Mouse (Mus musculus): Measurements from ENCODE around the gene Zfp346. TPM values are rescaled to one million over a fixed set of nuclear protein-coding genes. Genes with fewer than 3 reads are reported as not detected.
A peak's percentile ranks its signal among the peaks of the same experiment; 100 is the strongest.
"Not testable (repeated sequence)": the region's sequence is repeated elsewhere in the genome, so short reads cannot be mapped to it uniquely, and the experiment has no call there.

Zfp346 gene
- 14.3 and 14.7 TPM in 2 replicates for polyA plus RNA-seq (2015; fragmentation: Nextera tagmentation; extraction: Ambion mirVana)

DNA sequence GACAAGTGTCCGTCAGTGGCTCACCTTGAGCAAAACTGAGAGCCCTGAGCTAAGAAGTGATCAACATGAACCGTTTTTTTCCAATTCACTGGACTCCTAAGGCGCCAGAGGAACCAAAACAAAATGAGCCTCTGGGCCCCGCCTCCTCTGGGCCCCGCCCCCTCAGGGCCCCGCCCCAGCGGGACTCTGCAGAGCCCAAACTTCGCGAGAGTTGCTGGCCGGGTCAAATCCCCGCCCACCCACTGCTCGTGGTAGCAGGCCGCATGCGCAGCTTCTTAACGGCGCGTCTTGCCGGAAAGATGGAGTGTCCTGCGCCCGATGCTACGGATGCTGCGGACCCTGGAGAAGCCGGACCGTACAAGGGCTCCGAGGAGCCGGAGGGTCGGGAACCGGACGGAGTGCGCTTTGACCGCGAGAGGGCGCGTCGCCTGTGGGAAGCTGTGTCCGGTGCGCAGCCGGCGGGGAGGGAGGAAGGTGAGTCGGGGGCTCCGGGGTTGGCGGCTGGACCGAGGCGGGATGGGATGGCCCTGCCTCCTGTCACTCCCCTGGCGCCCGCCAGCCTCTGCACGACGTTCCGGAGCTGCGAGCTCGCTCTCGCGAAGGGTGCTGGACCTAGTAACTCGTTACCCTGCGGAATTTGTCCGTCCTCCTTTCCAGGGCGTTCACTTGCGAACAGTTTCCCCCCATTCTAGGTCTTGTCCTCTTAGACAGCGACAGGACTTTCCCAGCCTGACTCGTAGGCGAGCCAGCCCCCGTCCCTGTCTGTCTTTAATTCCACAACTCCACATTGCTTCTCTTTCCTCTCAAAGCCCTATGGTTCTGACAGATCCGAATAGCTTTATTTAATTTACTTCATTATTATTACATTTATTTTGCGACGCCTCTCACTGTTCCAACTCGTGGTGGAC, at the start of gene Zfp346:
Gene Zfp346 (plus strand): TSS at position 267 of the 908 bp plus-strand sequence.
- WGBS = under 1% methylated on average over 66 of the region's 66 CpGs
- Histone ChIP-seq H3K27me3 (replicated peaks) (no peaks in the 10 kb centered on the region), H3K4me2 (replicated peaks) (peak within 1 kb of the TSS; percentile 85), H3K4me1 (replicated peaks) (peaks cover 6% of the 10 kb centered on the region), H3K36me3 (peaks cover 9% of the 10 kb centered on the region; the same call in 1 of the 2 replicates), H3K9me3 (no peaks in the 10 kb centered on the region), H3K4me3 (replicated peaks) (peak within 1 kb of the TSS; percentile 83), H3K27ac (peak within 1 kb of the TSS; percentile 86), H3K9ac (peak within 1 kb of the TSS; percentile 75)
- ATAC-seq = peak; percentile 97

DNA sequence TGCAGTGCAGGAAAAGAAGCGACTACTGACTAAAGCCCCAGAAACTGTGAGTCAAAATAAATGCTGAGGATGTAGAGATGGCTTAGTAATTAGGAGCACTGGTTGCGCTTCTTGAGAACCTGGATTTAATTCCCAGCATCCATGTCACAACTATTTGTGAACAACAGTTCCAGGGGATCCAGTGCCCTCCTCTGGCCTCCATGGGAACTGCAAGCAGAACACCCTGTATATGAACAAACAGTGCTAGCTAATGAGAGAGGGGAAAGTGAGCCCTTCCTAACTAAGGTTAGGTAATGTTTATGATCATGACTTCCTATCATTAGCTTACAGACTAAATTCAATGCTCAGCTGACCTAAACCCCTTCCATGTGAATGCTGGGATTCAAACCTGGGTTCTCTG, 47.1 kb upstream of the Zfp346 start:
- WGBS = 96% methylated on average over 2 of the region's 2 CpGs
- no peak overlapping the region for H3K9ac ChIP-seq
- H3K4me3 ChIP-seq (replicated peaks) = no peak overlapping the region
- no peaks in the 10 kb centered on the region for H3K4me1 ChIP-seq (replicated peaks)
- no peaks in the 10 kb centered on the region for H3K9me3 ChIP-seq
- H3K27me3 ChIP-seq (replicated peaks) = no peaks in the 10 kb centered on the region
- no peak overlapping the region for H3K4me2 ChIP-seq (replicated peaks)
- H3K27ac ChIP-seq = no peak overlapping the region
- H3K36me3 ChIP-seq = peaks cover 6% of the 10 kb centered on the region; the same call in 1 of the 2 replicates
- ATAC-seq = no peak

DNA sequence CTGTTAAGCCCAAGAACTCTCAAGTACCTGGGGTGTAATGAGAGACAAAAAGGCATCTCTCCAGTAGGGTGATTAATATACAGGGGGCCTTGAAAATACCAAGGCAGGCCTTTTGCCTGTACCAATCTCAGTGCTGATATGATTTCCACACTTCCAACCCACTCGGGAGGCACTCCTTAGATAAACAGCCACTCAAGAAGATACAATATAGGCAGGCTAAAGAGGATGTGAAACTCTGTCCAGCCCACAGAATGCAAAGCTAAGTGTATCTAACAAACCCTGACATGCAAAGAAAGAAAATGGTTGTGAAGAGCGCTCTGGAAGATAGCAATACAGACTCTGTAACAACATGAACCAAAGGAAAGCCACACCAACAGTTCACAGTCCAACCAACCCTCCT, 41.8 kb upstream of the Zfp346 start:
- no peak for ATAC-seq
- Histone ChIP-seq H3K9me3 (no peaks in the 10 kb centered on the region), H3K4me2 (replicated peaks) (no peak overlapping the region), H3K4me3 (replicated peaks) (no peak overlapping the region), H3K27ac (no peak overlapping the region), H3K9ac (no peak overlapping the region), H3K27me3 (replicated peaks) (no peaks in the 10 kb centered on the region), H3K36me3 (peaks cover under 1% of the 10 kb centered on the region; the same call in 1 of the 2 replicates), H3K4me1 (replicated peaks) (no peaks in the 10 kb centered on the region)
- 80% methylated on average over 2 of the region's 2 CpGs for WGBS

DNA sequence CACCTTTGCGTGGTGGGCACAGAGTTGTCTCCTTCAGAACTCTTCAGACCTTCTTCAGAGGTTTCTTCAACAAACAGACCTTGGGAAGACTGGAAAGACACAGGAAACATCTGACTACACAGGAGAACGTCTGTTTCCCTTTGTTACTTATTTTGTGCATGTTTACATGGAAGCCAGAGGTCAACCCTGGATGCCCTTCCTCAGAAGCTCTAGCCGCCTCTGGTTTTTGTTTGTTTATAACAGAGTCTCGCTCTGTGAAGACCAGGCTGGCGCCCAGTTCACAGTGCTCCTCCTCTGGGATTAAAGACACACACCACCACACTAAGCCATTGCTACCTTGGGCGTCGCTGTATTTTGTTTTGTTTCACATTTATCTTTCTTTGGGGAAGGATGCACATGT, 35.4 kb upstream of the Zfp346 start:
- 40% methylated on average over 7 of the region's 7 CpGs for WGBS
- no peak overlapping the region for H3K27ac ChIP-seq
- no peaks in the 10 kb centered on the region for H3K36me3 ChIP-seq
- no peaks in the 10 kb centered on the region for H3K4me1 ChIP-seq (replicated peaks)
- no peaks in the 10 kb centered on the region for H3K27me3 ChIP-seq (replicated peaks)
- no peak overlapping the region for H3K4me3 ChIP-seq (replicated peaks)
- no peak overlapping the region for H3K9ac ChIP-seq
- H3K4me2 ChIP-seq (replicated peaks) = no peak overlapping the region
- H3K9me3 ChIP-seq = no peaks in the 10 kb centered on the region
- no peak for ATAC-seq

DNA sequence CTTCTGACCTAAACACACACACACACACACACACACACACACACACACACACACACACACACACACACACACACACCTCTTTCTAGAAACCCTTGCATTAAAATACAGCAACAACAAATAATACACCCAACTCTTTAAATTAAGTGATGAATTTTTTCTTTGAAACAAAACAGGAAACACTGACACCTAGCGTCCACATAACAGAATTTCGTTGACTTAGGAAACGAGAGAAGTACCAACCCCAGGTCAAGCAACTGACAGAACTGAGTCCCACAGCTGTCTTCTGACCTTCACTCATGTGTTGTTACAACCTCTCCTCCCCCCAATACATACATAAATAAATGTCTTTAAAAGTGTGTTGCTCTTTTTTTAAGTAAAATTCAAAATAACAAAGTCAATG, 33.8 kb upstream of the Zfp346 start:
- 4% methylated on average over 3 of the region's 3 CpGs for WGBS

DNA sequence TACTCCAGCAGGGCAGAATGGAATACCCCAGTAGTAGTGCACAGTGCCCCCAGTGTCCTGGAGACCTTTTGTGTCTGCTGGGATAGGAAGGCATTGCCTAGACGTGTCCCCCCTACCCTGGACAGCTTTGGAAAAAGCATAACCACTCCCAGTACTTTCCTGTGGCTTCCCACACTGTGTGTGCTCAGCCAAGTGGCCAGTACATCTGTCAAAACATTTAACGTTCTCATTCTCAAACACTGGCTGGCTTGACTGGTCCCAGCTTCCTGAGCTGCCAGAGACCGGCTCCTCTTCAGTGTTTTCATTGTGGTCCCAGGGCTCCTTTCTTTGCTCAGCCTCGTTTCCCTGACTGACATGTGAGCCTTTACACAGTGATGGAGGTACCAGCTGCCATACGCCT, 29.5 kb upstream of the Zfp346 start:
- H3K9me3 ChIP-seq = no peaks in the 10 kb centered on the region
- no peak overlapping the region for H3K9ac ChIP-seq
- ATAC-seq = no peak
- H3K4me1 ChIP-seq (replicated peaks) = no peaks in the 10 kb centered on the region
- H3K27me3 ChIP-seq (replicated peaks) = no peaks in the 10 kb centered on the region
- H3K4me3 ChIP-seq (replicated peaks) = no peak overlapping the region
- no peak overlapping the region for H3K27ac ChIP-seq
- 65% methylated on average over 5 of the region's 5 CpGs for WGBS
- H3K36me3 ChIP-seq = peaks cover 3% of the 10 kb centered on the region; the same call in 1 of the 2 replicates
- no peak overlapping the region for H3K4me2 ChIP-seq (replicated peaks)

More for the DNA sequence above, 33.8 kb upstream of the Zfp346 start:
- no peaks in the 10 kb centered on the region for H3K27me3 ChIP-seq (replicated peaks)
- no peak overlapping the region for H3K4me2 ChIP-seq (replicated peaks)
- H3K9me3 ChIP-seq = no peaks in the 10 kb centered on the region
- no peak overlapping the region for H3K9ac ChIP-seq
- no peaks in the 10 kb centered on the region for H3K4me1 ChIP-seq (replicated peaks)
- no peak overlapping the region for H3K27ac ChIP-seq
- no peak for ATAC-seq
- H3K36me3 ChIP-seq = peaks cover 3% of the 10 kb centered on the region; the same call in 1 of the 2 replicates
- H3K4me3 ChIP-seq (replicated peaks) = no peak overlapping the region

DNA sequence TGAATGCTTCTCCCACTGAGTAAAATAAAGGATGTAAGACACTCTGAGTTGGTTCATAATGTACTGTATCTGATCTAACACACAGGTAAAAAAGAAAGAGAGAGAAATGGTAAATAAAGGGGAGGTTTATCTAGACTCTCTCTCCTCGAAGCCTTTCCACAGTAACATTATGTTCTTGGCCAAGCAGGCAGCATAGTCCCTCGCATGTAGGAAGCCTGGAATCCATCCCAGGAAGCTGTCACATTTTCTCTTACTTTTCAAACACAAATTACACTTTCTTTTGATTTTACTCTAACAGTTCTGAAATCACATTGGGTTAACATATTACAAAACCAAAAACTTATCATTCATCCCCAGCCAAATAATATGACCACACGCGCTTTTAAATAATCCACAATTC, 12.5 kb upstream of the Zfp346 start:
- H3K27ac ChIP-seq = no peak overlapping the region
- no peak overlapping the region for H3K4me3 ChIP-seq (replicated peaks)
- H3K27me3 ChIP-seq (replicated peaks) = no peaks in the 10 kb centered on the region
- 74% methylated on average over 4 of the region's 4 CpGs for WGBS
- no peak overlapping the region for H3K9ac ChIP-seq
- H3K9me3 ChIP-seq = no peaks in the 10 kb centered on the region
- no peak overlapping the region for H3K4me2 ChIP-seq (replicated peaks)
- no peaks in the 10 kb centered on the region for H3K36me3 ChIP-seq
- H3K4me1 ChIP-seq (replicated peaks) = no peaks in the 10 kb centered on the region
- no peak for ATAC-seq

DNA sequence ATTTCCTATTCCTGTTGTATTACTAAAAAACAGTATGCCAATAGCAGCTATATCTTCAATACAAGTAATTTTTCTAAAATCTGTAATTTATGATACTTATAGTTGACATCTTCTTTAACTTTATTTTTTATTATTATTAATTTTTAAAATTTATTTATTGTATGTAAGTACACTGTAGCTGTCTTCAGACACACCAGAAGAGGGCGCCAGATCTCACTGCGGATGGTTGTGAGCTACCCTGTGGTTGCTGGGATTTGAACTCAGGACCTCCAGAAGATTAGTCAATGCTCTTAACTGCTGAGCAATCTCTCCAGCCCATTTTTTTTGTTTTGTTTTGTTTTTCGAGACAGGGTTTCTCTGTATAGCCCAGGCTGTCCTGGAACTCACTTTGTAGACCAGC, 7.3 kb upstream of the Zfp346 start:
- H3K4me2 ChIP-seq (replicated peaks); H3K9me3 ChIP-seq; H3K36me3 ChIP-seq; H3K4me1 ChIP-seq (replicated peaks); H3K27me3 ChIP-seq (replicated peaks); ATAC-seq; H3K4me3 ChIP-seq (replicated peaks); H3K9ac ChIP-seq; H3K27ac ChIP-seq: not testable (repeated sequence)
- 92% methylated on average over 3 of the region's 3 CpGs for WGBS

DNA sequence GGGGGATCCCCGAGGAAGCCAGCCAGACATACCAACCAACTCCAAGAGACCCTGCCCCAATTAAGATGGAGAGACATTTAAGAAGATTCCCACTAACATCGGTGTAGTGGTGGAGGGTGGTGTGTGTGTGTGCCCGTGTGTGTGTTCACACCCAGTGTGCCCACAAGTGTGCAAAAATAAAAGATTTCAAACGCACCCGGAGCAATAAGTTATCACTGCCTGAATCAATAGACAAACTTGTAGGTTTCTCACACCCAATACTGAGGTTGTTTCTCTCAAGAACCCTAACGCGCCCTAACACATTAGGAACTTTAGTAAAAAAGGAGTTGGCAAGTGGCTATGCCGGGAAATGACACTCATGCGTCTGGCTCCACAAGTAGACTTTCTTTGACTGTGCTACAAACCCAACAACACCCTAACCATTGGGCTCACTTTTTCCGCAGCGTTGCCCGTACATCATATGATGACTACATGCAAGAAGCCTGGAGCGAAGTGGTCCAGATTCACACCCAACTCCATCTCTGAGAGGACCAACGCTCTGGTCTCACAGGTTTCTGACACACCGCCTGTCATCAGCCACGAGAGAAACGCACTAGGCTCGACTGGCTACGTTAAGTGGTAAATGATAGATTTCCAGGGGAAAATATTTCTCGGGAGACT, 5.9 kb upstream of the Zfp346 start:
- peaks cover 7% of the 10 kb centered on the region; the same call in 1 of the 2 replicates for H3K4me1 ChIP-seq (replicated peaks)
- peak overlapping the region; percentile 95 for H3K27ac ChIP-seq
- peak overlapping the region; percentile 93 for H3K9ac ChIP-seq
- no peaks in the 10 kb centered on the region for H3K9me3 ChIP-seq
- H3K36me3 ChIP-seq = no peaks in the 10 kb centered on the region
- peak; percentile 23 for ATAC-seq
- H3K27me3 ChIP-seq (replicated peaks) = no peaks in the 10 kb centered on the region
- peak overlapping the region; percentile 94 for H3K4me3 ChIP-seq (replicated peaks)
- peak overlapping the region; percentile 71 for H3K4me2 ChIP-seq (replicated peaks)
- 31% methylated on average over 20 of the region's 20 CpGs for WGBS

DNA sequence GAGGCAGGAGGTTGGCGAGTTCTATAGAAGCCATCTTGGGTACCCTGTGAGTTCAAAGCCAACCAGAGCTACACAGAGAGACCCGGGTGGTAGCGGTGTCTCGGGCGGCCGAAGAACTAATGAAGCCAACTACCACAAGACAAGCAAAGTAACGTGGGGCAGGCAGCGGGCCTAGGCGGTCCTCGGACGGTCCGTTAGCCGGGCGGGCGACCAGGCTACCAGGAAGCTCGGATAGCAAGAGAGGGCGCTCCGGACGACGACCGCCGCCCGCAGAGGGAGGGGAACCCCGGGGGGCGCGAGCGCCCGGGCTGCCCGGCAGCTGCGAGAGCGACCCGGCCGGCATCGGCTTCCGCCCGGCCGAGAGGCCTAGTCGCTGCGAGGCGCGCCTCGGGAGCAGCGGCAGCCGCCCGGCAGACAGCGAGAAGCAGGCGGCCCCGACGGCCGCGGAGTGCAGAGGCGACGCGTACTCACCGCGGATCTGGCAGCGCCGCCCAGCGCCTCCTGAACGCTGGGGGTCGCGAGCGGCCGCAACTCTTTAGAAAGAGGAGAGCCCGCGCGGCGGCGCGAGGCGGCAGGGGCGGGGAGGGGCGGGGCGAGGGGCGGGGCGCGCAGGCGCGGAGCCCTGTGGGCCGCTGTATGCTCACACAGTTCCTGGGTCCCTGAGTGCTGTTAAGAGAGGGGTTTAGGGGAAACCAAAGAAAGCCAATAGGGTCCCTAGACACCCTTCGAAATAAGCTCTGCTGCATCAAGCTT, 5.2 kb upstream of the Zfp346 start, which contains the start of gene Uimc1:
Gene Uimc1 (minus strand): TSS at position 575 of the 753 bp plus-strand sequence.
- ATAC-seq = peak; percentile 95
- Histone ChIP-seq H3K4me2 (replicated peaks) (peak within 1 kb of the TSS; percentile 71), H3K9ac (peak within 1 kb of the TSS; percentile 93), H3K27ac (peak within 1 kb of the TSS; percentile 95), H3K36me3 (no peaks in the 10 kb centered on the region), H3K9me3 (no peaks in the 10 kb centered on the region), H3K4me1 (replicated peaks) (peaks cover 7% of the 10 kb centered on the region; the same call in 1 of the 2 replicates), H3K4me3 (replicated peaks) (peak within 1 kb of the TSS; percentile 94), H3K27me3 (replicated peaks) (no peaks in the 10 kb centered on the region)
- under 1% methylated on average over 79 of the region's 81 CpGs for WGBS

DNA sequence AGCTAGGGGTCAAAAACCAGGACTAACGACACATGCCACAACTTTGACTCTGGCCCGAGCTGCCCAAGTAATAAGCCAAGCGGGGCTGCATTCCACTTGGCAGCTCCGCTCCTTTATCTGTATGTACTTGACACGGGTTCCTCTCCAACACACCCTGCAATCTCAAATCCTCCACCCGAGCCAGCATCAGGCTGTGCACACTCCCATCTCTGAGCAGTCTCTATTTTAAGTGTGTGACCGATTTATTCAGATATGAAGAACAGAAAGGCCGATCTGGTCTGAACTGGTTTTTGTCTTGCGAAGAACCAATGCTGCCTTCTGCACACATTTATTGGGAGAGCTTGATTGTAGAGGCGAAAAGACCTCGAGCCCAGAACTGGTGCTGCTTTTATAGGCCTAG, 3.5 kb upstream of the Zfp346 start:
- no peaks in the 10 kb centered on the region for H3K36me3 ChIP-seq
- no peak overlapping the region for H3K27ac ChIP-seq
- no peak overlapping the region for H3K9ac ChIP-seq
- no peak overlapping the region for H3K4me3 ChIP-seq (replicated peaks)
- WGBS = 90% methylated on average over 11 of the region's 11 CpGs
- H3K4me1 ChIP-seq (replicated peaks) = peaks cover 12% of the 10 kb centered on the region
- H3K27me3 ChIP-seq (replicated peaks) = no peaks in the 10 kb centered on the region
- no peaks in the 10 kb centered on the region for H3K9me3 ChIP-seq
- ATAC-seq = no peak
- H3K4me2 ChIP-seq (replicated peaks) = no peak overlapping the region

DNA sequence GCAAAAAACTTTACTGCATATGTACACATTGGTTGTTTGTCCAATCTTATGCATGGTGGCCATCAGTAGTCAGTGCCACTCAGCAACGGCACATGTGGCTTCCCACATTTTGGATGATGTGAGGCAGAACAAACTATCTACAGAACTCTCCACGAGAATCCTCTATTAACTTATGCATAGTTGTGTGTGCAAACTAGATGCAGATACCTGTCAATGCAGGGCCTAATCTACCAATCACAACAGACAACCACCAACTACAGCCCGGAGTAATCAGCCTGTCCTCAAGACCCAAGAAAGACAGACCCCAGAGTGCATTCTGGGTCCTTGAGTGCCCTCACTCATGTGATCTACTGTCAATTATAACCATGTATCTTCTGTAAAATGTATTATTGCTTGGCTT, 2.7 kb upstream of the Zfp346 start:
- no peak for ATAC-seq
- no peaks in the 10 kb centered on the region for H3K27me3 ChIP-seq (replicated peaks)
- peaks cover 12% of the 10 kb centered on the region for H3K4me1 ChIP-seq (replicated peaks)
- no peak overlapping the region for H3K9ac ChIP-seq
- 96% methylated on average over 3 of the region's 3 CpGs for WGBS
- H3K36me3 ChIP-seq = no peaks in the 10 kb centered on the region; the same call in 1 of the 2 replicates
- no peak overlapping the region for H3K4me2 ChIP-seq (replicated peaks)
- H3K9me3 ChIP-seq = no peaks in the 10 kb centered on the region
- no peak overlapping the region for H3K27ac ChIP-seq
- no peak overlapping the region for H3K4me3 ChIP-seq (replicated peaks)

All from intestine, embryonic 15.5 days (tissue).